Mouse (Mus musculus) C2C12 (cell line): ENCODE data around the gene Acsbg2. TPM values are rescaled to one million over a fixed set of nuclear protein-coding genes. Genes with fewer than 3 reads are reported as not detected.

ENCODE experiments used
- H3K27me3 ChIP-seq: one replicate; pipeline ENCODE4 v1.6.1; 2011; ENCODE audit not compliant: control insufficient read depth, insufficient read depth, insufficient read length
- H3K36me3 ChIP-seq: one replicate; pipeline ENCODE4 v1.6.1; 2011; ENCODE audit not compliant: control insufficient read depth, insufficient read depth
- H3K4me3 ChIP-seq: one replicate; pipeline ENCODE4 v1.5.1; 2011; ENCODE audit warnings: mild to moderate bottlenecking, control low read depth; ENCODE audit not compliant: poor library complexity, insufficient read depth, severe bottlenecking
- H3K79me2 ChIP-seq: one replicate; pipeline ENCODE4 v1.6.1; 2011; ENCODE audit not compliant: control insufficient read depth, insufficient read depth
- H3K79me3 ChIP-seq: one replicate; pipeline ENCODE4 v1.6.1; 2011; ENCODE audit warnings: low read depth, control low read depth
- H3ac ChIP-seq: one replicate; pipeline ENCODE3; 2011; ENCODE audit warnings: low read depth; ENCODE audit not compliant: control insufficient read depth, insufficient read length
- CEBPB ChIP-seq: IDR thresholded peaks from one replicate; pipeline ENCODE4 v1.6.1; 2011; ENCODE audit warnings: low read depth, mild to moderate bottlenecking, control low read depth, moderate library complexity
- CTCF ChIP-seq: IDR thresholded peaks from one replicate; pipeline ENCODE4 v1.5.1; 2011; ENCODE audit not compliant: control insufficient read depth, insufficient read depth, insufficient read length
- FOSL1 ChIP-seq: IDR thresholded peaks from one replicate; pipeline ENCODE4 v1.8.0; 2011; ENCODE audit warnings: mild to moderate bottlenecking, low read length; ENCODE audit not compliant: poor library complexity, insufficient read depth, severe bottlenecking
- MAX ChIP-seq: IDR thresholded peaks from one replicate; pipeline ENCODE4 v1.6.1; 2011; ENCODE audit warnings: mild to moderate bottlenecking, control low read depth
- MYOD1 ChIP-seq: IDR thresholded peaks from one replicate; pipeline ENCODE4 v1.6.1; 2011; ENCODE audit warnings: low read depth; ENCODE audit not compliant: control insufficient read depth, insufficient read length
- MYOG ChIP-seq: IDR thresholded peaks from one replicate; pipeline ENCODE4 v1.6.1; 2011; ENCODE audit not compliant: control insufficient read depth, insufficient read length; ENCODE audit errors: extremely low read depth
- USF1 ChIP-seq: IDR thresholded peaks from one replicate; pipeline ENCODE4 v1.6.1; 2011; ENCODE audit warnings: low read depth, mild to moderate bottlenecking, control low read depth, moderate library complexity
- polyA plus RNA-seq: library from polyadenylated mRNA; unstranded; fragments of >200 nt; fragmentation: generic; extraction: Trizol; gene quantifications from one replicate; pipeline ENCODE4 v1.2.1, GENCODE M21; 2012; ENCODE audit warnings: missing spikeins

Gene Acsbg2
- polyA plus RNA-seq, 1 experiment, result not detected

DNA sequence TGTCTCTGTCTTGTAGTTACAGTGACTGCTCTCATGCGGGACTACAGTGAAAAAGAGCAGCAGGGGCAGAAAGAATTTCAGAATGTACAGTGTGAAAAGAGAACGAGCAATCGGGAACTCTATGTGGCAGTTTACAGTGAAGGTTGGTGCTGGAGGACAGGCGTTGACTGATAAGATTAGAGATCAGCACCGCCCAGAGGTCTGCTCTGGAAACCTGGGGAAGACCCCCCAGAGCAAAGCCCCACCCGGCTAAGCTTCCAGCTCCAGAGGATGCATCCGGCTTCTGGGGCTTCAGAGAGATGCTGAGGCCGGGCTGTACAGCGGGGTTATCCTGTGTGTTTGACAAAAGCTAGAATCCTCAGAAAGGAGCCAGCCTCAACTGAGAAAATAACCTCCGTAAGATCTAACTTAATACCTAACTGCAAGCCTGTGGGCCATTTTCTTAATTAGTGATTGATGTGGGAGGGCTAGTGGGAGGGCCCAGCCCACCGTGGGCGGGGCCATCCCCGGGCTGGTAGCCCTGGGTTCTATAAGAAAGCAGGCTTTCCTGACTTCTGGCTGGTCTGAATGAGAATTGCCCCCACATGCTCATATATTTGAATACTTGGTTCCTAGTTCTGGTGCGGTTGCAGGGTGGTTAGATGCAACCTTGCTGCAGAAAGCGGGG lies 3.8 kb downstream of the Acsbg2 start:
- Histone ChIP-seq H3ac (no peak overlapping the region), H3K36me3 (no peaks in the 10 kb centered on the region), H3K79me2 (no peaks in the 10 kb centered on the region), H3K4me3 (no peak overlapping the region), H3K27me3 (peaks cover 4% of the 10 kb centered on the region), H3K79me3 (no peaks in the 10 kb centered on the region)
- TF ChIP-seq CTCF (no peak), MYOD1 (no peak), USF1 (no peak), FOSL1 (no peak), CEBPB (no peak), MAX (no peak), MYOG (no peak)

DNA sequence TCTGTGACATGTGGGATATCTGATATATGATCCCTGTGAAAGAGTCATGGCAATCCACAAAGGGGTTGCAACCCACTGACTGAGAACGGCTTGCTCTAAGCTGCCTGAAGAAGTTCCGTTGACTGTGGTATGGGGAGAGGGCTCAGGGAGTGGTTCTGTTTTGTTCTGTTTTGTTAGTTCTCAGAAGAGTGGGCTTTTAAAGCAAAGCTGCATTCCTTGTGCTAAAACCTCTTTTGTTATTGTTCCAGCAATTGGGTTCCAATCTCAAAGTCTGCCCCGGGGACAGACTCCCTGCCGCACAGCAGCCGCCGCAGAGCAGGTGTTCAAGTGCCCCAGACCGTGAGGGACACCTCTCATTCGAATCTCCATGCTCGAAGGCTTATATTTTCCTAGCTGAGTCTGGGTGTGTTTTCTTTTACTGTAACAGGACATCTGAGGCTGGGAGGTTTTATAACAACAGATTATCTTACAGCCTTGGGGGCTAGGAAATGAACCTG lies 4.7 kb downstream of the Acsbg2 start:
- H3ac ChIP-seq, result no peak overlapping the region
- H3K4me3 ChIP-seq, result no peak overlapping the region
- TF ChIP-seq USF1 (no peak), FOSL1 (no peak), MYOG (no peak), CTCF (no peak), MAX (no peak), CEBPB (no peak), MYOD1 (no peak)
- H3K27me3 ChIP-seq, result peaks cover 4% of the 10 kb centered on the region
- no peaks in the 10 kb centered on the region for H3K36me3 ChIP-seq
- no peaks in the 10 kb centered on the region for H3K79me3 ChIP-seq
- H3K79me2 ChIP-seq, result no peaks in the 10 kb centered on the region

DNA sequence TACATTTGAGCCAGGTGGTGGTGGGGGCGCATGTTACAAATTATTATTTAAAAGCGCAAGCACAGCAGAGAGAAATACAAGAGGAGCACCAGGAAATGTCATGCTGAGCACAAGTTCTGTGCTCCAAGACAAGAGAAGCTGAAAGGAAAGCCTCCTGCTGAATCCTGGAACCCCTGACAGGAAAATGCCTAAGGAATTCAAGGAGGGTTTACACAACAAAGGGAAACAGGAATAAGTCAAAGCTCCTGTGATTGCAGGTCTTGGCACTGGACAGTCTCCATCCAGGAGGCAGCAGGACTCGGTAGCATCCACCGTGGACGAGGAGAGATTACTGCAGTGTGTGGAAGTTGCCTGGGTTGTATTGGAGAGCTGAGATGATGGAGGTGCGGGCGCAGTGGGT lies 8.2 kb downstream of the Acsbg2 start:
- TF ChIP-seq USF1 (no peak), FOSL1 (no peak), MAX (no peak), MYOD1 (no peak), MYOG (no peak), CEBPB (no peak)
- no peaks in the 10 kb centered on the region for H3K79me2 ChIP-seq

GRCm38 (mm10) chr17:56861197-56861596 lies 13.1 kb downstream of the Acsbg2 start:
- TF ChIP-seq FOSL1 (no peak), USF1 (no peak), CEBPB (no peak), MYOD1 (no peak), MAX (no peak), CTCF (no peak), MYOG (no peak)
- no peaks in the 10 kb centered on the region for H3K36me3 ChIP-seq
- no peaks in the 10 kb centered on the region for H3K79me2 ChIP-seq
- peaks cover 12% of the 10 kb centered on the region for H3K27me3 ChIP-seq
- H3K79me3 ChIP-seq, result no peaks in the 10 kb centered on the region
- H3ac ChIP-seq, result no peak overlapping the region
- H3K4me3 ChIP-seq, result no peak overlapping the region

More for the DNA sequence above, 8.2 kb downstream of the Acsbg2 start:
- peaks cover 12% of the 10 kb centered on the region for H3K27me3 ChIP-seq
- no peaks in the 10 kb centered on the region for H3K79me3 ChIP-seq
- no peak overlapping the region for H3K4me3 ChIP-seq
- no peaks in the 10 kb centered on the region for H3K36me3 ChIP-seq
- H3ac ChIP-seq, result no peak overlapping the region

DNA sequence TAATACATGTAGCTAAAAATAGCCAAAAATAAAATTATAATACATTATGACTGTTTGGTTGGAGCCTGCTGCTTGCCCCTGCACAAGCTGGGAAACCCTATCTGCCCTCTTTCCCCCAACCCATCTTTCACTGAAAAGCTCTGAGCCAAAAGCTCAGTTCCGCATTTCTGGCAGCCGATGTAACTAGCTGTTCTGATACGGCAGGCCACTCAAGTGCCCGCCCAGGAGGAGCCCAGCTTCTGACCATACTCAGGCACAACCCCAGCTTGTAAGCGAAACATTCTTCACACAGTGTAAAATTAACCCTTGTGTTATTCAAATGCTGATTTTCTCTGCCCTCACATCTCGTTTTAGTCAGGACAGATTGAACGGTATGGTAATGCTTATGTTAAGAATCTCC lies 15.3 kb downstream of the Acsbg2 start:
- Histone ChIP-seq H3ac (no peak overlapping the region), H3K27me3 (peaks cover 2% of the 10 kb centered on the region), H3K79me3 (no peaks in the 10 kb centered on the region), H3K4me3 (no peak overlapping the region), H3K36me3 (no peaks in the 10 kb centered on the region), H3K79me2 (no peaks in the 10 kb centered on the region)
- TF ChIP-seq CTCF (no peak), MYOD1 (no peak), FOSL1 (no peak), MAX (no peak), CEBPB (no peak), USF1 (no peak), MYOG (no peak)
